Mouse (Mus musculus): ENCODE measurements around the gene Gpr18.

Gpr18 gene

GRCm38 (mm10) chr14:121915621-121916020, at the start of gene Gpr18:
Gpr18 (minus strand) TSS chr14:121915781.
- no peak for DNase-seq (ENCODE audit: extremely low spot score, low read depth, low spot score)

GRCm38 (mm10) chr14:121964990-121965389, 49.4 kb upstream of the Gpr18 start, which contains the start of gene Gpr183:
Gpr183 (minus strand) TSS chr14:121965195.
- no peak for DNase-seq (ENCODE audit: extremely low spot score, low read depth, low spot score)

GRCm38 (mm10) chr14:121963942-121964335, 48.4 kb upstream of the Gpr18 start:
- no peak for DNase-seq (ENCODE audit: extremely low spot score, low read depth, low spot score)

- no peak for DNase-seq (ENCODE audit: extremely low spot score, low read depth, low spot score)
Observed at GRCm38 (mm10) chr14:121963251-121963941, 47.8 kb upstream of the Gpr18 start.

- no peak for DNase-seq (ENCODE audit: extremely low spot score, low read depth, low spot score)
Observed at GRCm38 (mm10) chr14:121962128-121962890, 46.7 kb upstream of the Gpr18 start.

- DNase-seq (ENCODE audit: extremely low spot score, low read depth, low spot score) = no peak
Observed at GRCm38 (mm10) chr14:121961496-121962127, 46.0 kb upstream of the Gpr18 start.

- no peak for DNase-seq (ENCODE audit: extremely low spot score, low read depth, low spot score)
Observed at GRCm38 (mm10) chr14:121960997-121961396, 45.4 kb upstream of the Gpr18 start.

- DNase-seq (ENCODE audit: extremely low spot score, low read depth, low spot score) = no peak
Observed at GRCm38 (mm10) chr14:121960531-121960930, 45.0 kb upstream of the Gpr18 start.

GRCm38 (mm10) chr14:121960031-121960430, 44.5 kb upstream of the Gpr18 start:
- DNase-seq (ENCODE audit: extremely low spot score, low read depth, low spot score) = no peak

- DNase-seq (ENCODE audit: extremely low spot score, low read depth, low spot score) = no peak
Observed at GRCm38 (mm10) chr14:121959538-121959980, 44.0 kb upstream of the Gpr18 start.

- no peak for DNase-seq (ENCODE audit: extremely low spot score, low read depth, low spot score)
Observed at GRCm38 (mm10) chr14:121958751-121959537, 43.4 kb upstream of the Gpr18 start.

- no peak for DNase-seq (ENCODE audit: extremely low spot score, low read depth, low spot score)
Observed at GRCm38 (mm10) chr14:121958041-121958750, 42.6 kb upstream of the Gpr18 start.

GRCm38 (mm10) chr14:121957176-121957871, 41.7 kb upstream of the Gpr18 start:
- no peak for DNase-seq (ENCODE audit: extremely low spot score, low read depth, low spot score)

GRCm38 (mm10) chr14:121956291-121956690, 40.7 kb upstream of the Gpr18 start:
- DNase-seq (ENCODE audit: extremely low spot score, low read depth, low spot score) = no peak

GRCm38 (mm10) chr14:121955176-121955795, 39.7 kb upstream of the Gpr18 start:
- DNase-seq (ENCODE audit: extremely low spot score, low read depth, low spot score) = no peak

- DNase-seq (ENCODE audit: extremely low spot score, low read depth, low spot score) = no peak
Observed at GRCm38 (mm10) chr14:121954608-121955007, 39.0 kb upstream of the Gpr18 start.

- no peak for DNase-seq (ENCODE audit: extremely low spot score, low read depth, low spot score)
Observed at GRCm38 (mm10) chr14:121954129-121954528, 38.5 kb upstream of the Gpr18 start.

- no peak for DNase-seq (ENCODE audit: extremely low spot score, low read depth, low spot score)
Observed at GRCm38 (mm10) chr14:121952046-121952400, 36.4 kb upstream of the Gpr18 start.

- DNase-seq (ENCODE audit: extremely low spot score, low read depth, low spot score) = no peak
Observed at GRCm38 (mm10) chr14:121951399-121952045, 35.9 kb upstream of the Gpr18 start.

All from hindlimb bud, embryonic 11.5 days (tissue).